Mouse (Mus musculus) forebrain, embryonic 15.5 days (tissue): ENCODE data around the gene Dda1. TPM values are rescaled to one million over a fixed set of nuclear protein-coding genes. Genes with fewer than 3 reads are reported as not detected.

Experiments used
- ATAC-seq: fragments of 200-750 bp; cut with Nextera tagmentation; replicated peaks from 2 replicates; pipeline ENCODE4 v1.8.0; 2017; ENCODE audit warnings: mild to moderate bottlenecking, moderate TSS enrichment, moderate library complexity
- H3K27ac ChIP-seq: fragments of 300-500 bp; sonication (generic); replicated peaks from 2 replicates; pipeline ENCODE4 v1.5.1; 2015; ENCODE audit warnings: mild to moderate bottlenecking, inconsistent platforms
- H3K27me3 ChIP-seq: fragments of 300-500 bp; sonication (generic); 2 replicates; pipeline ENCODE4 v1.6.1; 2015; ENCODE audit warnings: inconsistent platforms
- H3K36me3 ChIP-seq: fragments of 300-500 bp; sonication (generic); 2 replicates; pipeline ENCODE4 v1.6.1; 2015; ENCODE audit warnings: mild to moderate bottlenecking, inconsistent platforms
- H3K4me1 ChIP-seq: fragments of 300-500 bp; sonication (generic); 2 replicates; pipeline ENCODE4 v1.6.1; 2015; ENCODE audit warnings: inconsistent platforms
- H3K4me2 ChIP-seq: fragments of 300-500 bp; sonication (generic); replicated peaks from 2 replicates; pipeline ENCODE4 v1.6.1; 2015; ENCODE audit warnings: mild to moderate bottlenecking, inconsistent platforms
- H3K4me3 ChIP-seq: fragments of 300-500 bp; sonication (generic); 2 replicates; pipeline ENCODE4 v1.5.1; 2015; ENCODE audit warnings: mild to moderate bottlenecking, inconsistent platforms
- H3K9ac ChIP-seq: fragments of 300-500 bp; sonication (generic); replicated peaks from 2 replicates; pipeline ENCODE4 v1.6.1; 2015; ENCODE audit warnings: mild to moderate bottlenecking, inconsistent platforms
- H3K9me3 ChIP-seq: fragments of 300-500 bp; sonication (generic); 2 replicates; pipeline ENCODE4 v1.6.1; 2016; ENCODE audit warnings: inconsistent platforms
- WGBS: fragments of 180-500 bp; shearing (Covaris S2); methylation state at CpG from one replicate; pipeline ENCODE4 v1.1.7; 2015; ENCODE audit warnings: mixed read lengths; 5-methylcytosine and 5-hydroxymethylcytosine counted together
- polyA plus RNA-seq: library from polyadenylated mRNA; unstranded; fragments of >200 nt; fragmentation: Nextera tagmentation; extraction: Ambion mirVana; gene quantifications from 2 replicates; pipeline ENCODE4 v1.2.1, GENCODE M21; 2015

The Dda1 gene
- polyA plus RNA-seq, 1 experiment from 2014 or later = 222 TPM

DNA sequence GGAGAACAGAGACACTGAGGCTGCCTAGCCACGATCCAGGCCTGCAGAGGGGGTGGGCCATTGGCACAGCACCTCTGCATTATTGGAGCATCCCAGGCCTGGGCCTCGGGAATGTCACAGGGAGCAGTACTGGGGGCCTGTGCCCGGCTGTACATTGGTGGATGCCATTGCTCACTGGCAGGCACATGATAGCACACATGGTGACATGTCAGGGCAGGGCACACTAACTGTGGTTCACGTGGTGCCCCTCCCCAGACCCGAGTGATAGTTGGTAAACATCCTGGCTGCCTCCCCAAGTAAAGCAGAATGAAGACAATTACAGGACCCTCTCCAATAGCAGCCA is 1.9 kb downstream of the Dda1 start:
- WGBS = 81% methylated on average over 5 of the region's 5 CpGs
- no peaks in the 10 kb centered on the region for H3K9me3 ChIP-seq
- 0 out of 2 replicates have a peak overlapping the region, but pooled peaks have one; percentile 76 for H3K4me3 ChIP-seq
- H3K4me2 ChIP-seq = no peak overlapping the region
- ATAC-seq = no peak
- no peak overlapping the region for H3K9ac ChIP-seq
- H3K27me3 ChIP-seq = no peaks in the 10 kb centered on the region
- H3K4me1 ChIP-seq = peaks cover 27% of the 10 kb centered on the region
- no peak overlapping the region for H3K27ac ChIP-seq
- H3K36me3 ChIP-seq = peaks cover 36% of the 10 kb centered on the region

DNA sequence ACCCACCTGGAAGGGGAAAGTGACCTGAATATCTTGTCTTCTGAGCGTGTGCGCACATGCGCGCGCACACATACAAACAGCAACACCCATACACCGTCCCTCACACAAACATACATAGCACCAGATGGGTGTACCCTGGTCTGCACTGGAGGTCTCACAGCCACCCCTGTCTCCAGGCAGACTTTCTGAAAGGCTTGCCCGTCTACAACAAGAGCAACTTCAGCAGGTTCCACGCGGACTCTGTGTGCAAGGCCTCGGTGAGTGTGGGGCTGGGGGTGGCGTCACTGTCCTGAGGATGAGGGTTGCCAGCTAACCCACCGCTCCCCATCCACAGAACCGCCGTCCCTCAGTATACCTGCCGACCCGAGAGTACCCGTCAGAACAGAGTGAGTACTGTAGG is 2.9 kb downstream of the Dda1 start:
- Histone ChIP-seq H3K4me1 (peaks cover 30% of the 10 kb centered on the region), H3K4me3 (no peak overlapping the region), H3K9ac (no peak overlapping the region), H3K36me3 (peaks cover 36% of the 10 kb centered on the region), H3K4me2 (no peak overlapping the region), H3K27ac (no peak overlapping the region), H3K9me3 (no peaks in the 10 kb centered on the region), H3K27me3 (no peaks in the 10 kb centered on the region)
- no peak for ATAC-seq
- 95% methylated on average over 17 of the region's 17 CpGs for WGBS

DNA sequence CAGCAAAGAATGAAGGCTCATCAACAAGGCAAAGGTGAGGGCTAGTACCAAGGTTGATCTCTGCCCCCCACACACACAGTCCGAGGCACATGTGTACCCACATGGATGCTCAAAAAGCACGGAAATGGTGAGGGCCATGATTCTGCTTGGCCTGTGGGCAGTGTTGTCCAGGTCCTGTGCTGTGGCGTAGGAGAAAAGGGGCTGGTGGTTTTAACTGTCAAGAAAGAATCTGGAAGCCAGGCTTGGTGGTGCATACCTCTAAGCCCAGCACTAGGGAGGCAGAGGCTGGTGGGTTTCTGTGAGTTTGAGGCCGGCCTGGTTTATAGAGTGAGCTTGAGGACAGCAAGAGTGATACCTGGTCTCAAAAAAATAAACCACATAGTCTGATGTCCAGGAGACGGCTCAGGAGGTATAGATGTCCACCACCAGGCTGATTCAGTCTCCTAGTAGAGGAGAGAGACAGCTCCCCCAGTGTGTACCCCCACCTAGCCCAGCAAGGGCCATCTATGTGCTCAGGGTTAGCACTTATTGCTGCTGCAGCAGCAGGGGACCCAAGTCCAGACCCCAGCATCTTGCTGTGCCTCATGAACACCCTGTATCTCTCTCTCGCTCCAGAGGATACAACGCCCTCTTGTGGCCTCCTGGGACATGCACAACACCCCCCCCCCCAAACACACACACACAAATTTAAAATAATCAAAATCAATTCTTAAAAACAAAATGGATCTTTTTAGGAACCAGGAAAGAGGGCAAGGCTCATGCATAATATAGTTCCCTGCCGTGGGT is 3.8 kb downstream of the Dda1 start:
- peaks cover 39% of the 10 kb centered on the region for H3K4me1 ChIP-seq
- ATAC-seq = no peak
- H3K36me3 ChIP-seq = peaks cover 36% of the 10 kb centered on the region
- no peak overlapping the region for H3K27ac ChIP-seq
- H3K27me3 ChIP-seq = no peaks in the 10 kb centered on the region
- H3K4me3 ChIP-seq = no peak overlapping the region
- H3K4me2 ChIP-seq = no peak overlapping the region
- 88% methylated on average over 8 of the region's 8 CpGs for WGBS
- H3K9me3 ChIP-seq = no peaks in the 10 kb centered on the region
- H3K9ac ChIP-seq = no peak overlapping the region

DNA sequence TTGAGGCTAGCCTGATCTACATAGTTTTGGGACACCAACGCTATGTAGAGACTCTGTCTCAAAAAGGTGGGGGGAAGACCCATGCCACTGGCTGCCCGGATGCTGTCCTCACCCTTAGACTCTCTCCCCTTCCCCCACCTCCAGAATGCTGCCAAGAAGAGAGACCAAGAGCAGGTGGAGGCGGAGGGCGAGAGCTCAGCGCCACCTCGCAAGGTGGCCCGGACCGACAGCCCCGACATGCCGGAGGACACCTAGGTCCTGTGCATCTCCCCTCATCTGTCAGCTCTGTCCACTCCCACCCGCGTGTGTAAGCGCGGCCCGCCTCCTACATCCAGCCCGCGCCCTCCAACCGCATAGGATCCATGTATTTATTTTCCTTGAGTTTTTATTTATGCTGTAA is 5.3 kb downstream of the Dda1 start:
- Histone ChIP-seq H3K4me1 (peaks cover 36% of the 10 kb centered on the region), H3K27ac (no peak overlapping the region), H3K4me2 (no peak overlapping the region), H3K4me3 (no peak overlapping the region), H3K9ac (no peak overlapping the region), H3K36me3 (peaks cover 48% of the 10 kb centered on the region), H3K9me3 (no peaks in the 10 kb centered on the region), H3K27me3 (no peaks in the 10 kb centered on the region)
- WGBS = 95% methylated on average over 18 of the region's 18 CpGs
- ATAC-seq = no peak

DNA sequence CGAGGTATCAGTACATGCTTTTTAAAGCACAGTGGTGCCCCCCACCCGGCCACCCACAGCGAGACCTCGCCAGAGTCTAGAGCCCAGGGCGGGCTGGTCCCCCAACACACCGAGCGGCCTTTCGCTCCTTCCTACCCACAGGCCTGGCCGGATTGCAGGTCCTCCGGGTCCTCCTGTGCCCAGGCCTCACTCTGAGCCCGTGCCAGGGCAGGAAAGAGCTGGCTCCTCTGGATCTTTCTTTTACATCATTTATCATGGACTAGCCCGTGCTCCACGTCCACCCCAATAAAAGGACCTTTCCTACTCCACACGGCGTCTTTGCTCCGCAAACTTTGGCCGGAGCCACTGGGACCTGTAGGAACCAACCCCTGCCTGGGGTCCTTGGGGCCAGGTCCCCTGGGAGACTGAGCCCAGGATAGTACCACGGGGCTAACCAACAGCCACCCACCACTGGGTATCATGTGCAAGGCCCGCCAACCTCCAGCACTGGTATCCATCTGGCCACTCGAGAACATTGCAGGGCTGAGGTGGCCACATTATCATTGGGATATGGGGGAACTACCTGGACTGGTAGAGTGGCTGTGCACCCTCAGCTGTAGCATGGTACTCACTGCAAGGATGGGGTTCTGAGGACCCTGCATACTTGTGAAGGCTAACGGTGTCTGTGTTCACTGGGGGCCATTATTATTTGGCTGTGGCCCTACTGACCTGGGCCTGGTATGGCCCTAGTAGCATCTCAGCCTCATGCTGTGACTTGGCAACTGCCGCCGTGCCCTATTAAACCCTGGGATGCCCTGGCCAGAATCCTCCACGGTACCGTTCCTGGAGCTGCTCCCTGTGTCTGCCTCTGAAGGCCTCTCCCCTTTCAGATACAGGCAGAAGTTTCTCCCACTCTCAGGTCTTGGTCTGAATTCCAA is 6.0 kb downstream of the Dda1 start:
- no peak overlapping the region for H3K27ac ChIP-seq
- H3K9ac ChIP-seq = no peak overlapping the region
- no peak for ATAC-seq
- H3K4me3 ChIP-seq = no peak overlapping the region
- peaks cover 31% of the 10 kb centered on the region for H3K4me1 ChIP-seq
- no peaks in the 10 kb centered on the region for H3K9me3 ChIP-seq
- WGBS = 92% methylated on average over 25 of the region's 25 CpGs
- peaks cover 55% of the 10 kb centered on the region for H3K36me3 ChIP-seq
- H3K27me3 ChIP-seq = no peaks in the 10 kb centered on the region
- H3K4me2 ChIP-seq = no peak overlapping the region; the same call in 1 of the 2 replicates

DNA sequence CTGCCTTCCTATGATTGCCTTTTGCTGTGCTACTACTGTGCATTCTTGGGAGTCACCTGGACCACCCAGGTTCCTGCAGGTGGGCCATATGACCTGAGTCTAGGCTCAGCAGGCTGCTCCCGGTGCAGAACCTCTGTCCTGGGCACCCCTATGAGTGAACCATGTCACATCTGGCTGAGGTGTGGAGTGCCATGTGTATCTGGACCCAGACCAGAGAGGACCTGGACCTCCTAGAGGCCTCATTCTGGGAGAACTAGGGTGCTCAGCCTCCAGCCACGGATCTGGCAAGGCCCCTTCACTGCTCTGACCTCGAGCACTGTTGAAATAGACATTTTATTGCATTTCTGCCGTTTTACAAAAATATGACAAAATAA is 6.7 kb downstream of the Dda1 start:
- 33% methylated on average over 4 of the region's 4 CpGs for WGBS
- ATAC-seq = peak; percentile 9; the same call in 1 of the 2 replicates

DNA sequence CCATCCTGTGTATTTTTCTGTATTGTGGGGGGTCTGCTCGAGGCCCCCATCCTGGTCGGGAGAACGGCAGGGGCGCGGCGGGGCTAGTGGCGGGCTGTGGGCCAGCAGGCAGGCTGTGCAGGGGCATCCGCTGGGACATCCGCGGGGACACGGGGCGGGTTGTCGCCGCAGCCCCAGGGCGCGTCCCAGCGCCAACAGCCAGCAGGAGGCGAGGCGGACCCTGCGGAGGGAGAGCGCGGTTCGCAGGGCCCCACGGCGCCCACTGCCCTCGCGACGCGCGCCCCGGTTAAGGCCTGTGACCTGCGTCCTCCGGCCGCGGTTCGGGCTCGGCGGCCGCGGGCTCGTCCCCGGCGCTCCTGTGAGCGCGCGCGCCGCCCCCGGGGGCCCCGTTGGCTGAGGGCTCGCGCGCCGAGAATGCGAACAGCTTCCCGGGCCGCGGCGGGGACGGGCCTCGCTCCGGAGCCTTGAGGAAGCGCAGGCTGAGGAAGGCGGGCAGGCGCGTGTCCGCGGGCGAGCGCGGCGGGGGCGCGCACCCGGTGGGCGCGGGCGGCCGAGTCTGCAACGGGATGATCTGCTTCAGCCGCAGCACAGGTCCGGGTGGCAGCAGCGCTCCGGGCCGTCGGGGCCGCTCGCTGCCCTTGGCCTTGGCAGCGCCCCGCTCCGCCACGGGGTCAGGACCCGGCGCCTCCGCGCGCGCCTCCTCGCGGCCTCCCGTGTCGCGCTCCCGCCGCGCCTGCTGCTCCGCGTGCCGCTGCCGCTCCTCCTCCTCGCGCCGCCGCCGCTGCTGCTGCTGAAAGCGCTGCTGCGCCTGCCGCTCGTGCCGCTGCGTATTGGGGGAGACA is 7.3 kb downstream of the Dda1 start:
- H3K27me3 ChIP-seq = no peaks in the 10 kb centered on the region
- peak overlapping the region; percentile 82 for H3K4me2 ChIP-seq
- H3K4me3 ChIP-seq = peak overlapping the region; percentile 60
- peak; percentile 70 for ATAC-seq
- no peaks in the 10 kb centered on the region for H3K9me3 ChIP-seq
- H3K27ac ChIP-seq = peak overlapping the region; percentile 95
- peak overlapping the region; percentile 63 for H3K9ac ChIP-seq
- H3K36me3 ChIP-seq = peaks cover 65% of the 10 kb centered on the region
- under 1% methylated on average over 76 of the region's 121 CpGs for WGBS
- peaks cover 20% of the 10 kb centered on the region for H3K4me1 ChIP-seq

More for the DNA sequence above, 6.7 kb downstream of the Dda1 start:
- Histone ChIP-seq H3K36me3 (peaks cover 62% of the 10 kb centered on the region), H3K4me2 (peak overlapping the region; percentile 82), H3K4me3 (peak overlapping the region; percentile 60), H3K27ac (peak overlapping the region; percentile 95), H3K27me3 (no peaks in the 10 kb centered on the region), H3K4me1 (peaks cover 25% of the 10 kb centered on the region), H3K9ac (peak overlapping the region; percentile 63), H3K9me3 (no peaks in the 10 kb centered on the region)

DNA sequence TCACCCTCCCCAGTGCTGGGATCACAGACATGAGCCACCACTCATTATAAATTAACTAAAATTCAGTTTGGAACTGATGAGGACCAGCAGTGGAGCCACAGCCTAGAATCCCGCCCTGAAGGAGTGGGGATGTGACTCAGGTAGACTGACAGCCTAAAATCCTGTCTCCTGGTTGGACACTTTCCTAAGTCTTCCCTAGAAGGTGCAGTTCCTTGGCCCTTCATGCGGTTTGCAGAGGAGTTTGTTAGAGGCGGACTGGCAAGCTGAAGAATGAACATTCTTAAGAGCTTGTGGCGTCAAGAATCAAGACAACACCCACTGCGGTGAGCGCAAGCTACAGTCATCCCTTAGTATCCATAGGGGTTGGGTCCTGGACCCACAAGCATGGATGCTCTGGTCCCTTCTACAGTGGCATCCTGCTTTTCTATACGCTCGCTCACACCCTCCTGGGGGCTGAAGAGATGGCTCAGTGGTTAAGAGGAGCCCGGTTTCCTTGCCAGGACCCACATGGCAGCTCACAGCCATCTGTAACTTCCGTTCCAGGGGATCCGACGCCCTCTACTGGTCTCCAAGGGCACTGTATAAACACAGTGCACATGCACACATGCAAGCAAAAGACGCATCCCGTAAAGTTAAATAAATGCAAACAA is 8.3 kb downstream of the Dda1 start:
- H3K4me1 ChIP-seq = peaks cover 27% of the 10 kb centered on the region
- no peaks in the 10 kb centered on the region for H3K27me3 ChIP-seq
- peak overlapping the region; percentile 95 for H3K27ac ChIP-seq
- peak overlapping the region; percentile 63; the same call in 1 of the 2 replicates for H3K9ac ChIP-seq
- peak overlapping the region; percentile 60 for H3K4me3 ChIP-seq
- 35% methylated on average over 14 of the region's 14 CpGs for WGBS
- no peaks in the 10 kb centered on the region for H3K9me3 ChIP-seq
- peaks cover 65% of the 10 kb centered on the region for H3K36me3 ChIP-seq
- peak overlapping the region; percentile 82 for H3K4me2 ChIP-seq
- peak; percentile 0; the same call in 1 of the 2 replicates for ATAC-seq

DNA sequence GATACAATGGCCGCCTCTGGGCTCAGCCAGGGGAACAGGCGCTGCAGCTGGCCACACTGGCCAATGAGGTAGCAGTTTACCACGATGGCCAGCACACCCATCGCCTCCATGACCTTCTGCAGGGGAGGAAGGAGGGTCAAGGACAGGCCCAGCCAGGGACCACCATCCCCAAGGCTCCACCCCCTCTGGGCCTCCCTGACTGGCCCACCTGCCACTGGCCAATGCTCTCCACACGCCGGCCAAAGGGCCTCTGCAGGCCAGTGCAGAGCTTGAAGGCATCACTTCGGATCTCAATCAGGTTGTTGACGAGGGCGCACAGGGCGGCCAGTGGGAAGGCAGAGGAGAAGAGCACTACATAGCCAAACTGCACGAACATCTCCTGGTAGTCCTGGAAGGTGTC is 9.9 kb downstream of the Dda1 start:
- Histone ChIP-seq H3K27ac (no peak overlapping the region), H3K4me1 (peaks cover 43% of the 10 kb centered on the region), H3K9ac (no peak overlapping the region), H3K9me3 (no peaks in the 10 kb centered on the region), H3K27me3 (no peaks in the 10 kb centered on the region), H3K4me2 (no peak overlapping the region), H3K36me3 (peaks cover 64% of the 10 kb centered on the region), H3K4me3 (no peak overlapping the region)
- no peak for ATAC-seq
- 91% methylated on average over 11 of the region's 11 CpGs for WGBS

DNA sequence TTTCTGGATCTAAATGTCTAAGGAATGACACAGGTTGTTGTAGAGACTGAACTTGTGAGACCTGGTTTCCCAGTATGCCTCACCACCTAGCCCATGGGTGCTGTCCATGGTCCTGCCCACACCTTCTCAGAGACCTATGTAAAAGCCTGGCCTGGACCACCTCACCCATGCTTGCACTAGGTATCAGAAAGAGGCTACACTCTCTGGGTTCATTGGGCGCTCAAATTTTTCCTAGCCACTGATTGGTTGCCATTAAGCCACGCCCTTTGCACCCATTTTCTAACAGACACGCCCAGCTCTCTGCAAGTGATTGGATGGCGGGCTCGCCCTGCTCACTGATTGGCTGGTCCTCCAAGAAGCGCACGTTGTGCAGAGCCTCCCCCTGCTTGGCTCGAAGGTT is 14.9 kb downstream of the Dda1 start:
- H3K36me3 ChIP-seq = peaks cover 48% of the 10 kb centered on the region
- peaks cover 61% of the 10 kb centered on the region for H3K4me1 ChIP-seq
- no peak for ATAC-seq
- H3K4me3 ChIP-seq = no peak overlapping the region
- H3K27me3 ChIP-seq = no peaks in the 10 kb centered on the region
- no peak overlapping the region for H3K4me2 ChIP-seq
- 0 out of 2 replicates have a peak overlapping the region, but pooled peaks have one; percentile 5 for H3K9ac ChIP-seq
- 52% methylated on average over 8 of the region's 8 CpGs for WGBS
- H3K9me3 ChIP-seq = no peaks in the 10 kb centered on the region
- no peak overlapping the region for H3K27ac ChIP-seq

DNA sequence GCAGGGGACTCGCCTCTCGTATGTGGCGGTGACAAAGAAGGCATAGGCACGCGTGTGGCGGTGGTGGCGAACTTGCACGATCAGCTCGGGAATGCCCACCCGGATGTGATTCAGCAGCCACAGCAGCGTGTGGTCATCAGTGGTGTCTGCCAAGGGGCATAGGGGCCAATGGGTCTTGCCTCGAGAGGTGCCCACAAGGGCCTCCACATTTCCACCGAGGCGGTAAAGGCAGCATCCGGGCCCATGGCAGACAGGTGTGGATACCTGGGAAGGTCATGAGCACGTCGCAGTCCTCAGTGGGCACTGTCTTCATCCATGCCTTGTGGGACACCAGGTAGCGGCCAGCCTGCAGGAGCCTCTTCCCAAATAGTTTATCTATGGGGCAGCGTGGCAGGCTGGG is 15.7 kb downstream of the Dda1 start:
- Histone ChIP-seq H3K9me3 (no peaks in the 10 kb centered on the region), H3K4me3 (peak overlapping the region; percentile 97), H3K4me2 (peak overlapping the region; percentile 75), H3K36me3 (peaks cover 40% of the 10 kb centered on the region), H3K4me1 (peaks cover 69% of the 10 kb centered on the region), H3K27ac (peak overlapping the region; percentile 91), H3K9ac (peak overlapping the region; percentile 99), H3K27me3 (no peaks in the 10 kb centered on the region)
- ATAC-seq = no peak
- WGBS = 91% methylated on average over 19 of the region's 19 CpGs
